Mouse (Mus musculus) heart, adult 2 months (tissue): ENCODE results near the gene Agr2. TPM values are rescaled to one million over a fixed set of nuclear protein-coding genes. Genes with fewer than 3 reads are reported as not detected.

Experiments
- DNase-seq, 2 experiments: peaks; one replicate each; pipeline ENCODE4 v3.0.0; 2021
- H3K27ac ChIP-seq: fragments of 200-600 bp; 2 replicates; pipeline ENCODE4 v1.8.1; 2022
- H3K27me3 ChIP-seq: fragments of 200-500 bp; 2 replicates; pipeline ENCODE4 v1.6.1; 2012; ENCODE audit warnings: mild to moderate bottlenecking, low read length, inconsistent platforms, mixed read lengths; ENCODE audit not compliant: control insufficient read depth, insufficient read depth
- H3K36me3 ChIP-seq: fragments of 200-500 bp; 2 replicates; pipeline ENCODE4 v1.6.1; 2012; ENCODE audit warnings: low read length, inconsistent platforms; ENCODE audit not compliant: control insufficient read depth, insufficient read depth
- H3K4me1 ChIP-seq: fragments of 200-500 bp; 2 replicates; pipeline ENCODE4 v1.6.1; 2011; ENCODE audit warnings: low read length; ENCODE audit not compliant: control insufficient read depth, insufficient read depth
- H3K4me3 ChIP-seq: fragments of 200-600 bp; 2 replicates; pipeline ENCODE4 v1.8.1; 2022
- H3K79me2 ChIP-seq: fragments of 200-500 bp; replicated peaks from 2 replicates; pipeline ENCODE4 v1.6.1; 2012; ENCODE audit warnings: mild to moderate bottlenecking, inconsistent platforms, low read length, moderate library complexity, mixed read lengths; ENCODE audit not compliant: control insufficient read depth, insufficient read depth
- H3K9ac ChIP-seq: fragments of 200-500 bp; 2 replicates; pipeline ENCODE4 v1.6.1; 2012; ENCODE audit warnings: low read depth, mild to moderate bottlenecking, control low read depth, inconsistent platforms, low read length, mixed read lengths
- CTCF ChIP-seq: fragments of 200-600 bp; IDR thresholded peaks from 2 replicates; pipeline ENCODE4 v1.8.1; 2022; ENCODE audit warnings: antibody characterized with exemption, mild to moderate bottlenecking, moderate library complexity
- EP300 ChIP-seq: fragments of 200-500 bp; IDR thresholded peaks from 2 replicates; pipeline ENCODE4 v1.6.1; 2011; ENCODE audit warnings: low read depth, low read length, control low read depth; ENCODE audit not compliant: insufficient read depth
- POLR2A ChIP-seq: fragments of 200-500 bp; IDR thresholded peaks from 2 replicates; pipeline ENCODE4 v1.6.1; 2011; ENCODE audit warnings: mild to moderate bottlenecking, low read depth, low read length, control low read depth; ENCODE audit not compliant: insufficient read depth
- WGBS: fragments of 180-500 bp; shearing (Covaris S2); methylation state at CpG from one replicate; pipeline ENCODE4 v1.1.7; 2018; 5-methylcytosine and 5-hydroxymethylcytosine counted together
- intact Hi-C: fragments of 180-260 bp; cut with DNase I; formaldehyde crosslinking; loops from one replicate; pipeline ENCODE4 v1.15.1; 2025
- polyA plus RNA-seq: library from polyadenylated mRNA; depleted of rRNA; stranded (reverse); fragments of >200 nt; gene quantifications from 2 replicates; pipeline ENCODE4 v1.2.3, GENCODE M21; 2012
- total RNA-seq, 2 experiments: library from RNA; stranded (reverse); gene quantifications; 2 replicates each; pipeline ENCODE4 v1.2.3; 2021

Gene Agr2
- total and polyA plus RNA-seq, 3 experiments: 2.5 TPM; not detected in 2

DNA sequence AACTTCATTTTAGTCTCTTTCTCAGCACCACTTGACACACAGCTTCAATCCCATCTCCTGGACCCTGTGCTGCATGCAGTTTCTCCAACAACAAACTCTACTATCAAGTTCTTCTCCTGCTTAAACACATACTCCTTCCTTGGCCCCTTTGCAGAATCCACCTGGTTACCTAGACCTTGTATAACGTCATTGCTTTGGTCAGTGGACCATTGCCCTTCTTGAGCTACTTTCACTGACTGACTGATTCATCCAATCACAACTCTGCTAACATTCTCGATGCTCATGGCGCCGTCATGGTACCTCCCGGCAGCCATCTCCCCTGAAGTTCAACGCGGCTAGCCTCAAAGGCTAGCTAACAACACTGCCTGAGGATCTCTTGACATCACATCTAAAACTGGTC, 43.4 kb downstream of the Agr2 start:
- intact Hi-C loops: loop anchor here (5.0 to 10.0 kb wide), 4 partner anchors 149 to 1076 kb away; no protein-coding TSS in a partner anchor
- Histone ChIP-seq H3K4me3 (peak overlapping the region; percentile 31), H3K36me3 (peaks cover 7% of the 10 kb centered on the region), H3K9ac (peak overlapping the region; percentile 28), H3K27ac (peak overlapping the region; percentile 93), H3K79me2 (0 out of 2 replicates have a peak, but pooled peaks cover 2% of the 10 kb centered on the region), H3K4me1 (peaks cover 9% of the 10 kb centered on the region), H3K27me3 (no peaks in the 10 kb centered on the region)
- DNase-seq: no peak
- TF ChIP-seq POLR2A (no peak), EP300 (no peak), CTCF (no peak)
- WGBS: 79% methylated on average over 7 of the region's 7 CpGs

GRCm38 (mm10) chr12:36036776-36037175, 44.1 kb downstream of the Agr2 start:
- Histone ChIP-seq H3K4me3 (peak overlapping the region; percentile 31), H3K9ac (peak overlapping the region; percentile 4)
- intact Hi-C loops: loop anchor here (5.0 to 10.0 kb wide), 4 partner anchors 148 to 1076 kb away; no protein-coding TSS in a partner anchor

DNA sequence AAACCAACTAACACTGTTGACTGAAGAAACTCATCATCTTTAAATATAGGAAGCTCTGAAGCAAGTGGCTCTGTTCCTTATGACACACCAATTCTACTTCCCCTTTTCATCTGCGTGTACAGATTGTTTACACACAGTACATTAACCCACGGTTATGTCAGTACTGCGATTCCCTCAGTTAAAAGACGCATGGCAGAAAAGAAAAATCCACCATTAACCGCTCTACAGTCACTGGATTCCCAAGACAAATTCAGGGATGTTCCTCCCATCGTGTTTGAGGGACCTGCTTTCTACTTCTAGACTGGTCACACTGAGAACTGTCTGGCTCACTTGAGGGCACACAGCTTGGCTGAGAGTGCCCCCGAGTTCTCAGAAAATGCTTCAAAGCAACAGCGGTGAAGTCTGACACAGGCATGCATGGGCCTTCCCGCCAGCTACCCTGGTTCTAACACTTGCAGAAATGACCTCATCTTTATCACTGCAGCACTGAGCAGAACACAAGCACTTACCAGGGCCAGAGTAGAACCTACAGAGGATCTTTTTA, 46.9 kb downstream of the Agr2 start:
- Histone ChIP-seq H3K36me3 (peaks cover 2% of the 10 kb centered on the region), H3K9ac (peak overlapping the region; percentile 71), H3K79me2 (0 out of 2 replicates have a peak, but pooled peaks cover 2% of the 10 kb centered on the region), H3K27me3 (no peaks in the 10 kb centered on the region), H3K4me1 (peaks cover 5% of the 10 kb centered on the region), H3K27ac (peak overlapping the region; percentile 93), H3K4me3 (peak overlapping the region; percentile 97)
- intact Hi-C loops: loop anchor here (5.0 to 10.0 kb wide), 8 partner anchors 42 to 1073 kb away; partner anchors contain the start of genes Ahr, Ankmy2, Bzw2 and D630036H23Rik
- no peak for TF ChIP-seq POLR2A
- no peak for TF ChIP-seq EP300
- TF ChIP-seq CTCF: no peak
- 37% methylated on average over 9 of the region's 9 CpGs for WGBS
- DNase-seq: peak; percentile 36 to 39

More at GRCm38 (mm10) chr12:36036776-36037175, 44.1 kb downstream of the Agr2 start:
- TF ChIP-seq EP300: no peak
- peak; percentile 51 for TF ChIP-seq CTCF
- peaks cover 7% of the 10 kb centered on the region for H3K36me3 ChIP-seq
- no peaks in the 10 kb centered on the region for H3K27me3 ChIP-seq
- H3K79me2 ChIP-seq: 0 out of 2 replicates have a peak, but pooled peaks cover 2% of the 10 kb centered on the region
- peaks cover 9% of the 10 kb centered on the region for H3K4me1 ChIP-seq
- 25% methylated on average over 10 of the region's 10 CpGs for WGBS
- DNase-seq: peak; percentile 35 to 45
- H3K27ac ChIP-seq: peak overlapping the region; percentile 93

- peaks cover 3% of the 10 kb centered on the region for H3K4me1 ChIP-seq
- H3K36me3 ChIP-seq: peaks cover 2% of the 10 kb centered on the region
- WGBS: 38% methylated on average over 10 of the region's 10 CpGs
- peak overlapping the region; percentile 52 for H3K9ac ChIP-seq
- H3K27ac ChIP-seq: peak overlapping the region; percentile 93
- DNase-seq: peak in 1 of 2 experiments; percentile 36
- H3K4me3 ChIP-seq: peak overlapping the region; percentile 97
- H3K79me2 ChIP-seq: 0 out of 2 replicates have a peak, but pooled peaks cover 2% of the 10 kb centered on the region
- intact Hi-C loops: loop anchor here (5.0 to 10.0 kb wide), 4 partner anchors 43 to 506 kb away; partner anchors contain the start of genes Ahr, Ankmy2, Bzw2 and D630036H23Rik
- no peaks in the 10 kb centered on the region for H3K27me3 ChIP-seq
- TF ChIP-seq EP300 (no peak), POLR2A (no peak), CTCF (no peak)
Measured at GRCm38 (mm10) chr12:36040571-36041280, 48.0 kb downstream of the Agr2 start.

GRCm38 (mm10) chr12:36041281-36041589, 48.5 kb downstream of the Agr2 start:
- DNase-seq: no peak
- WGBS: 23% methylated on average over 4 of the region's 4 CpGs
- Histone ChIP-seq H3K9ac (peak overlapping the region; percentile 52), H3K4me3 (peak overlapping the region; percentile 97), H3K36me3 (peaks cover 2% of the 10 kb centered on the region; the same call in 1 of the 2 replicates), H3K4me1 (peaks cover under 1% of the 10 kb centered on the region), H3K27me3 (no peaks in the 10 kb centered on the region), H3K79me2 (no peaks in the 10 kb centered on the region), H3K27ac (peak overlapping the region; percentile 93)
- no peak for TF ChIP-seq CTCF
- TF ChIP-seq POLR2A: no peak
- no peak for TF ChIP-seq EP300
- intact Hi-C loops: loop anchor here (5.0 to 10.0 kb wide), 4 partner anchors 44 to 506 kb away; partner anchors contain the start of genes Ahr, Ankmy2, Bzw2 and D630036H23Rik
